15 mouse cellular contexts compared by ENCODE assay signal in the genomic region with DNA sequence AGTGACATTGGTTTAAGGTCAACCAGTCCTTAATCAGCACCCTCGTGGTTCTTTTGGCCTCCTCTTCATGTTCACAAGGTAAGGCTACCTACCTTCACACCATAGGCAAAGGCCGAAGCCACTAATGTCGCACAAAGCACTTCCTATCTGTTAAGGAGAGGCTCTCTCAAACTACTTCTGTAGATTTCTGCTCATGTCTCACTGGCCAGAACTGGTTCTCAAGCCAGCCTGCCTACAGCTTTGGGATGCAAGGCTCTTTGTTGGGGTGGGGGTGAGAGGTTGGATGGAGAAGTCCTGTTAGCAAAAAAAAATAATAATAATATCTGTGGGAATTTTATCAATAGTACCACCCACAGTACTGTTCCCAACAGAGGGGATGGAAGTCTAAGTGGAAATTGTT.
"Had no signal": no experiment of that assay in that cellular context is flagged by ENCODE, and none has a peak within 500 bp of the region (broad histone marks: within the 10 kb centered on the region; RNA-seq: fewer than 3 reads in every experiment).

No protein-coding gene starts in this region.

- DNase-seq: retina, postnatal 1 day; right cerebral cortex, adult 18-20 months; right cerebral cortex, postnatal 14 days; right cerebral cortex, postnatal 25 days; right cerebral cortex, postnatal 4 days; spleen, adult 18-20 months; thymus, adult 18-20 months; thymus, adult 2 months; thymus, postnatal 14 days; thymus, postnatal 25 days; thymus, postnatal 36 days; thymus, postnatal 4 days had no signal

- H3K4me3 ChIP-seq: neural tube, embryonic 15.5 days; stomach, embryonic 15.5 days had no signal

- H3K4me1 ChIP-seq: neural tube, embryonic 15.5 days; stomach, embryonic 15.5 days had no signal

- H3K9me3 ChIP-seq: neural tube, embryonic 15.5 days; stomach, embryonic 15.5 days had no signal

- H3K9ac ChIP-seq: neural tube, embryonic 15.5 days; stomach, embryonic 15.5 days had no signal

- H3K36me3 ChIP-seq: neural tube, embryonic 15.5 days; stomach, embryonic 15.5 days had no signal

- H3K27ac ChIP-seq: neural tube, embryonic 15.5 days; stomach, embryonic 15.5 days; stomach, postnatal 0 days had no signal
